Mouse (Mus musculus) CH12.LX (cell line): ENCODE measurements at regions not wholly inside any gene's neighbourhood (a gene's known extent, or its start where the extent isn't known, plus 50 kb on each side); places are given as distances from the start of the nearest gene placed in this dataset.

ENCODE experiments used
- DNase-seq: peaks from one replicate; pipeline ENCODE4 v3.0.0-alpha.2; 2013; ENCODE audit errors: extremely low read depth
- H3K27ac ChIP-seq: 2 replicates; pipeline ENCODE4 v1.5.1; 2012; ENCODE audit warnings: low read depth, mild to moderate bottlenecking, control low read depth, moderate library complexity; ENCODE audit not compliant: insufficient read depth
- H3K27me3 ChIP-seq: replicated peaks from 2 replicates; pipeline ENCODE3; 2012; ENCODE audit warnings: inconsistent platforms
- H3K36me3 ChIP-seq, 2 experiments: replicated peaks in 1 of 2; 2 replicates each; pipeline versions ENCODE3 to v1.6.1; 2012; ENCODE audit warnings: inconsistent platforms in 1 of 2, low read length in 1 of 2, mild to moderate bottlenecking in 1 of 2, mixed read lengths in 1 of 2, moderate library complexity in 1 of 2; ENCODE audit not compliant: control insufficient read depth in 1 of 2, insufficient read depth in 1 of 2
- H3K4me1 ChIP-seq, 2 experiments: 2 replicates each; pipeline ENCODE4 v1.6.1; 2012; ENCODE audit warnings: inconsistent platforms in 1 of 2, moderate library complexity in 1 of 2; ENCODE audit not compliant: insufficient read depth in 2 of 2, control insufficient read depth in 1 of 2
- H3K4me2 ChIP-seq: 2 replicates; pipeline ENCODE4 v1.6.1; 2012; ENCODE audit warnings: low read depth, mild to moderate bottlenecking, control low read depth; ENCODE audit not compliant: poor library complexity, insufficient read depth, severe bottlenecking
- H3K4me3 ChIP-seq, 3 experiments: fragments of 150-350 bp in 1 of 3; sonication (generic) in 1 of 3; replicated peaks in 1 of 3; 2 replicates each; pipeline versions ENCODE3 to v1.5.1; 2011 to 2012; ENCODE audit warnings: low read depth in 2 of 3, low read length in 2 of 3, mild to moderate bottlenecking in 2 of 3, moderate library complexity in 2 of 3, control low read depth in 1 of 3, improper control_type of control experiment in 1 of 3, inconsistent platforms in 1 of 3, mixed read lengths in 1 of 3; ENCODE audit not compliant: poor library complexity in 1 of 3
- H3K79me2 ChIP-seq: replicated peaks from 2 replicates; pipeline ENCODE4 v1.6.1; 2012; ENCODE audit warnings: mild to moderate bottlenecking, moderate library complexity; ENCODE audit not compliant: control insufficient read depth, poor library complexity, insufficient read depth, severe bottlenecking; ENCODE audit errors: extremely low read depth
- H3K9ac ChIP-seq: 2 replicates; pipeline ENCODE4 v1.6.1; 2012; ENCODE audit warnings: low read depth, mild to moderate bottlenecking, control low read depth, moderate library complexity; ENCODE audit not compliant: insufficient read depth
- H3K9me3 ChIP-seq: replicated peaks from 2 replicates; pipeline ENCODE3; 2012; ENCODE audit warnings: low read length, inconsistent platforms, mixed read lengths
- BHLHE40 ChIP-seq: IDR thresholded peaks from 2 replicates; pipeline ENCODE4 v1.6.1; 2011; ENCODE audit warnings: mild to moderate bottlenecking, low read depth, low read length, improper control_type of control experiment
- E2F4 ChIP-seq: IDR thresholded peaks from 2 replicates; pipeline ENCODE4 v1.6.1; 2011; ENCODE audit warnings: low read depth, low read length, improper control_type of control experiment; ENCODE audit not compliant: insufficient replicate concordance
- EP300 ChIP-seq: IDR thresholded peaks from 2 replicates; pipeline ENCODE4 v1.6.1; 2011; ENCODE audit warnings: low read length, improper control_type of control experiment
- ETS1 ChIP-seq: conservative IDR thresholded peaks from 2 replicates; pipeline ENCODE4 v1.6.1; 2012; ENCODE audit warnings: low read depth, mild to moderate bottlenecking, inconsistent platforms, low read length, improper control_type of control experiment, moderate library complexity
- JUN ChIP-seq: IDR thresholded peaks from 2 replicates; pipeline ENCODE4 v1.6.1; 2011; ENCODE audit warnings: low read depth, mild to moderate bottlenecking, low read length, improper control_type of control experiment, moderate library complexity; ENCODE audit not compliant: insufficient read depth
- KAT2A ChIP-seq: IDR thresholded peaks from 2 replicates; pipeline ENCODE4 v1.6.1; 2012; ENCODE audit warnings: low read length, improper control_type of control experiment, inconsistent platforms; ENCODE audit not compliant: insufficient replicate concordance
- MAFK ChIP-seq: IDR thresholded peaks from 2 replicates; pipeline ENCODE4 v1.6.1; 2011; ENCODE audit warnings: low read length, improper control_type of control experiment; ENCODE audit not compliant: insufficient replicate concordance
- MEF2A ChIP-seq: IDR thresholded peaks from 2 replicates; pipeline ENCODE4 v1.6.1; 2014; ENCODE audit warnings: low read depth, mild to moderate bottlenecking, inconsistent platforms, low read length, improper control_type of control experiment, borderline replicate concordance
- MYC ChIP-seq: IDR thresholded peaks from 2 replicates; pipeline ENCODE4 v1.6.1; 2011; ENCODE audit warnings: low read depth, mild to moderate bottlenecking, improper control_type of control experiment, low read length
- POLR2A ChIP-seq: IDR thresholded peaks from 2 replicates; pipeline ENCODE4 v1.6.1; 2011; ENCODE audit warnings: low read depth, mild to moderate bottlenecking, improper control_type of control experiment, low read length
- POLR2AphosphoS2 ChIP-seq: IDR thresholded peaks from 2 replicates; pipeline ENCODE4 v1.6.1; 2011; ENCODE audit warnings: low read depth, low read length, improper control_type of control experiment
- RAD21 ChIP-seq: IDR thresholded peaks from 2 replicates; pipeline ENCODE4 v1.6.1; 2011; ENCODE audit warnings: low read depth, mild to moderate bottlenecking, low read length, improper control_type of control experiment, moderate library complexity
- SIN3A ChIP-seq: IDR thresholded peaks from 2 replicates; pipeline ENCODE4 v1.6.1; 2012; ENCODE audit warnings: low read length, improper control_type of control experiment, inconsistent platforms
- UBTF ChIP-seq: IDR thresholded peaks from 2 replicates; pipeline ENCODE4 v1.6.1; 2012; ENCODE audit warnings: low read depth, mild to moderate bottlenecking, inconsistent platforms, low read length, improper control_type of control experiment, moderate library complexity
- USF1 ChIP-seq: IDR thresholded peaks from 2 replicates; pipeline ENCODE4 v1.6.1; 2014; ENCODE audit warnings: low read depth, mild to moderate bottlenecking, inconsistent platforms, low read length, improper control_type of control experiment
- USF2 ChIP-seq: conservative IDR thresholded peaks from 2 replicates; pipeline ENCODE4 v1.6.1; 2011; ENCODE audit warnings: low read depth, low read length, improper control_type of control experiment
- ZC3H11A ChIP-seq: IDR thresholded peaks from 2 replicates; pipeline ENCODE4 v1.6.1; 2012; ENCODE audit warnings: low read depth, mild to moderate bottlenecking, inconsistent platforms, low read length, improper control_type of control experiment
- ZKSCAN1 ChIP-seq: IDR thresholded peaks from 2 replicates; pipeline ENCODE4 v1.6.1; 2012; ENCODE audit warnings: low read depth, inconsistent platforms, low read length, improper control_type of control experiment, borderline replicate concordance
- ZMIZ1 ChIP-seq: IDR thresholded peaks from 2 replicates; pipeline ENCODE4 v1.6.1; 2012; ENCODE audit warnings: low read depth, mild to moderate bottlenecking, inconsistent platforms, low read length, improper control_type of control experiment
- dilution Hi-C: fragments of 300-500 bp; cut with MboI; formaldehyde crosslinking; loops from 2 replicates; pipeline ENCODE4 v1.14.3; 2020; ENCODE audit warnings: low sequenced_read_pairs; ENCODE audit not compliant: extremely low pct_unique_long_range_greater_than_20kb, extremely low pct_ligation_motif_present
- in situ Hi-C: fragments of 300-500 bp; cut with MboI; formaldehyde crosslinking; loops from 3 replicates; pipeline ENCODE4 v1.14.3; 2019; ENCODE audit warnings: low sequenced_read_pairs, low pct_ligation_motif_present, low pct_unique_long_range_greater_than_20kb, mixed read lengths

- Histone ChIP-seq H3K4me3 (no peak overlapping the region), H3K79me2 (no peaks in the 10 kb centered on the region), H3K9me3 (no peaks in the 10 kb centered on the region), H3K27me3 (no peaks in the 10 kb centered on the region), H3K27ac (no peak overlapping the region), H3K9ac (no peak overlapping the region), H3K4me1 (peaks cover 4 to 14% of the 10 kb centered on the region in 2 experiments; a peak in 3 of 4 replicates), H3K36me3 (no peaks in the 10 kb centered on the region), H3K4me2 (no peak overlapping the region)
- in situ Hi-C loops = no loop called here
- no peak for DNase-seq
- dilution Hi-C loops = no loop called here
- TF ChIP-seq MEF2A (no peak), ZKSCAN1 (no peak), USF1 (no peak), UBTF (no peak), POLR2A (no peak), ZC3H11A (no peak), JUN (no peak), BHLHE40 (no peak), POLR2AphosphoS2 (no peak), KAT2A (no peak), EP300 (no peak), USF2 (no peak), MYC (no peak), ETS1 (no peak)
These were observed 149.1 kb downstream of the Fam124b start for GRCm38 (mm10) chr1:80069141-80069540.

GRCm38 (mm10) chr1:80062121-80062520 is 156.2 kb downstream of the Fam124b start:
- DNase-seq = no peak
- Histone ChIP-seq H3K36me3 (no peaks in the 10 kb centered on the region), H3K4me1 (no peaks in the 10 kb centered on the region), H3K27ac (no peak overlapping the region), H3K27me3 (no peaks in the 10 kb centered on the region), H3K4me2 (no peak overlapping the region), H3K9ac (no peak overlapping the region), H3K4me3 (no peak overlapping the region), H3K79me2 (no peaks in the 10 kb centered on the region), H3K9me3 (no peaks in the 10 kb centered on the region)
- no peak for TF ChIP-seq ZC3H11A
- TF ChIP-seq SIN3A = no peak
- TF ChIP-seq UBTF = no peak
- TF ChIP-seq ZKSCAN1 = no peak
- no peak for TF ChIP-seq MAFK
- no peak for TF ChIP-seq JUN
- TF ChIP-seq E2F4 = no peak
- TF ChIP-seq MYC = no peak
- TF ChIP-seq ZMIZ1 = no peak
- TF ChIP-seq RAD21 = no peak
- TF ChIP-seq BHLHE40 = no peak
- dilution Hi-C loops = no loop called here
- in situ Hi-C loops = no loop called here
